Mouse (Mus musculus) monocyte, adult 5-6 weeks (primary cell): Measurements from ENCODE around the gene Acot8. TPM values are rescaled to one million over a fixed set of nuclear protein-coding genes. Genes with fewer than 3 reads are reported as not detected.

Source experiments
- total RNA-seq: library from RNA; stranded (forward); fragments of 200-1000, 200-491, 200-594 nt; gene quantifications from 3 replicates; pipeline ENCODE4 v1.2.3, GENCODE M21; 2017

The Acot8 gene
- total RNA-seq, 1 experiment from 2014 or later: 45.3 TPM

Other genes with a start within 250 kb of the Acot8 start
- gene Wfdc2, start 242.5 kb downstream of the Acot8 start, total RNA-seq: 1.4 TPM in 1 of 3 replicates, not detected in the others
- not detected in 3 replicates for gene Spint3, start 231.4 kb downstream of the Acot8 start, total RNA-seq
- gene Wfdc6a, start 219.4 kb downstream of the Acot8 start, total RNA-seq: 0.87 TPM in 1 of 3 replicates, not detected in the others
- gene Eppin, start 211.3 kb downstream of the Acot8 start, total RNA-seq: not detected in 3 replicates
- not detected in 3 replicates for gene Wfdc6b, start 191.4 kb downstream of the Acot8 start, total RNA-seq
- gene Wfdc8, start 191.3 kb downstream of the Acot8 start, total RNA-seq: not detected in 3 replicates
- gene Wfdc16, start 166.1 kb downstream of the Acot8 start, total RNA-seq: not detected in 3 replicates
- not detected in 3 replicates for gene Wfdc10, start 148.8 kb downstream of the Acot8 start, total RNA-seq
- not detected in 3 replicates for gene Wfdc9, start 148.3 kb downstream of the Acot8 start, total RNA-seq
- gene Wfdc11, start 130.8 kb downstream of the Acot8 start, total RNA-seq: not detected in 3 replicates
- not detected in 3 replicates for gene Wfdc13, start 119.8 kb downstream of the Acot8 start, total RNA-seq
- gene Spint4, start 106.4 kb downstream of the Acot8 start, total RNA-seq: not detected in 3 replicates
- gene Spint5, start 89.6 kb downstream of the Acot8 start, total RNA-seq: not detected in 3 replicates
- not detected in 3 replicates for gene Wfdc3, start 59.0 kb downstream of the Acot8 start, total RNA-seq
- gene Dnttip1, start 58.9 kb downstream of the Acot8 start, total RNA-seq: 18.2 to 23.6 TPM (median 20.1 TPM) in 3 replicates
- gene Ube2c, start 35.0 kb downstream of the Acot8 start, total RNA-seq: 2.7 to 5.1 TPM (median 3.5 TPM) in 3 replicates
- not detected in 3 replicates for gene Tnnc2, start 24.9 kb downstream of the Acot8 start, total RNA-seq
- gene Snx21, start 19.1 kb downstream of the Acot8 start, total RNA-seq: 2.9 to 6.0 TPM (median 5.5 TPM) in 3 replicates
- 1.2 to 5.3 TPM (median 1.9 TPM) in 3 replicates for gene Zswim3, start 216 bp upstream of the Acot8 start, total RNA-seq
- 0.67 to 1.8 TPM (median 1.7 TPM) in 3 replicates for gene Zswim1, start 17.8 kb upstream of the Acot8 start, total RNA-seq
- gene Spata25, start 23.7 kb upstream of the Acot8 start, total RNA-seq: not detected in 3 replicates
- gene Ctsa, start 28.0 kb upstream of the Acot8 start, total RNA-seq: 283 to 459 TPM (median 330 TPM) in 3 replicates
- gene Neurl2, start 28.6 kb upstream of the Acot8 start, total RNA-seq: 0.97 to 3.0 TPM (median 2.3 TPM) in 3 replicates
- 37.3 to 58.3 TPM (median 46.8 TPM) in 3 replicates for gene Pltp, start 52.8 kb upstream of the Acot8 start, total RNA-seq
- gene Pcif1, start 74.4 kb upstream of the Acot8 start, total RNA-seq: 60.0 to 62.1 TPM (median 60.1 TPM) in 3 replicates
- 9.1 to 21.0 TPM (median 12.5 TPM) in 3 replicates for gene Zfp335, start 106.9 kb upstream of the Acot8 start, total RNA-seq
- 1.7 to 19.4 TPM (median 15.0 TPM) in 3 replicates for gene Mmp9, start 135.9 kb upstream of the Acot8 start, total RNA-seq
- gene Slc12a5, start 155.9 kb upstream of the Acot8 start, total RNA-seq: 0.11 to 1.7 TPM (median 0.29 TPM) in 3 replicates
- gene Ncoa5, start 230.0 kb upstream of the Acot8 start, total RNA-seq: 25.0 to 47.8 TPM (median 37.3 TPM) in 3 replicates